Mouse (Mus musculus): ENCODE results near the gene Nckap1l. TPM values are rescaled to one million over a fixed set of nuclear protein-coding genes. Genes with fewer than 3 reads are reported as not detected.

Nckap1l gene
- polyA plus RNA-seq, 2 experiments: 3.9 to 4.5 TPM

GRCm38 (mm10) chr15:103534054-103534620 is 80.5 kb downstream of the Nckap1l start:
- TF ChIP-seq POLR2A (IDR thresholded peaks at IDR 0.05; ENCODE audit: borderline replicate concordance, extremely low read depth, insufficient read depth, insufficient read length): no peak
- Histone ChIP-seq H3K4me1 (ENCODE audit: control insufficient read depth, insufficient read depth, low read length) (peaks cover 6% of the 10 kb centered on the region), H3K27me3 (ENCODE audit: control insufficient read depth, insufficient read depth, low read length) (peaks cover 8% of the 10 kb centered on the region), H3K4me2 (replicated peaks; ENCODE audit: low read depth, low read length, severe bottlenecking) (no peak overlapping the region), H3K36me3 (ENCODE audit: control insufficient read depth, insufficient read depth, low read length) (no peaks in the 10 kb centered on the region), H3K4me3 (replicated peaks; ENCODE audit: low read length) (no peak overlapping the region), H3K9ac (ENCODE audit: low read depth, low read length, severe bottlenecking) (no peak overlapping the region), H3K9me3 (ENCODE audit: control insufficient read depth, low read length) (no peaks in the 10 kb centered on the region), H3K27ac (replicated peaks; ENCODE audit: low read depth, low read length) (no peak overlapping the region)
- no peak for DNase-seq (ENCODE audit: low spot score)
- 82% methylated on average over 7 of the region's 7 CpGs for WGBS
- no peak for ATAC-seq (ENCODE audit: low FRiP score, low read depth)

GRCm38 (mm10) chr15:103535030-103535429 is 81.4 kb downstream of the Nckap1l start:
- no peaks in the 10 kb centered on the region for H3K36me3 ChIP-seq (ENCODE audit: control insufficient read depth, insufficient read depth, low read length)
- no peak overlapping the region for H3K9ac ChIP-seq (ENCODE audit: low read depth, low read length, severe bottlenecking)
- peaks cover 6% of the 10 kb centered on the region for H3K4me1 ChIP-seq (ENCODE audit: control insufficient read depth, insufficient read depth, low read length)
- H3K27me3 ChIP-seq (ENCODE audit: control insufficient read depth, insufficient read depth, low read length): peaks cover 8% of the 10 kb centered on the region
- H3K27ac ChIP-seq (replicated peaks; ENCODE audit: low read depth, low read length): no peak overlapping the region
- DNase-seq (ENCODE audit: low spot score) (no peak), ATAC-seq (ENCODE audit: low FRiP score, low read depth) (no peak)
- H3K4me3 ChIP-seq (replicated peaks; ENCODE audit: low read length): no peak overlapping the region
- TF ChIP-seq POLR2A (IDR thresholded peaks at IDR 0.05; ENCODE audit: borderline replicate concordance, extremely low read depth, insufficient read depth, insufficient read length): no peak
- no peaks in the 10 kb centered on the region for H3K9me3 ChIP-seq (ENCODE audit: control insufficient read depth, low read length)
- H3K4me2 ChIP-seq (replicated peaks; ENCODE audit: low read depth, low read length, severe bottlenecking): no peak overlapping the region
- whole genome bisulfite sequencing: 88% methylated on average over 2 of the region's 2 CpGs

- H3K4me1 ChIP-seq (ENCODE audit: control insufficient read depth, insufficient read depth, low read length): peaks cover 6% of the 10 kb centered on the region
- H3K4me2 ChIP-seq (replicated peaks; ENCODE audit: low read depth, low read length, severe bottlenecking): no peak overlapping the region
- no peak overlapping the region for H3K27ac ChIP-seq (replicated peaks; ENCODE audit: low read depth, low read length)
- no peak overlapping the region for H3K9ac ChIP-seq (ENCODE audit: low read depth, low read length, severe bottlenecking)
- H3K4me3 ChIP-seq (replicated peaks; ENCODE audit: low read length): no peak overlapping the region
- no peaks in the 10 kb centered on the region for H3K36me3 ChIP-seq (ENCODE audit: control insufficient read depth, insufficient read depth, low read length)
- no peak for TF ChIP-seq POLR2A (IDR thresholded peaks at IDR 0.05; ENCODE audit: borderline replicate concordance, extremely low read depth, insufficient read depth, insufficient read length)
- DNase-seq (ENCODE audit: low spot score) (no peak), ATAC-seq (ENCODE audit: low FRiP score, low read depth) (no peak)
- 70% methylated on average over 1 of the region's 1 CpGs for WGBS
- H3K27me3 ChIP-seq (ENCODE audit: control insufficient read depth, insufficient read depth, low read length): peaks cover 8% of the 10 kb centered on the region
- no peaks in the 10 kb centered on the region for H3K9me3 ChIP-seq (ENCODE audit: control insufficient read depth, low read length)
Observed at GRCm38 (mm10) chr15:103535786-103536185, 82.2 kb downstream of the Nckap1l start.

GRCm38 (mm10) chr15:103536456-103536855 is 82.9 kb downstream of the Nckap1l start:
- 0 out of 2 replicates have a peak overlapping the region, but pooled peaks have one; percentile 63 for H3K4me3 ChIP-seq (replicated peaks; ENCODE audit: low read length)

GRCm38 (mm10) chr15:103537011-103537821 is 83.6 kb downstream of the Nckap1l start:
- Histone ChIP-seq H3K36me3 (ENCODE audit: control insufficient read depth, insufficient read depth, low read length) (no peaks in the 10 kb centered on the region), H3K27me3 (ENCODE audit: control insufficient read depth, insufficient read depth, low read length) (peaks cover 8% of the 10 kb centered on the region), H3K4me1 (ENCODE audit: control insufficient read depth, insufficient read depth, low read length) (peaks cover 6% of the 10 kb centered on the region), H3K27ac (replicated peaks; ENCODE audit: low read depth, low read length) (no peak overlapping the region), H3K4me2 (replicated peaks; ENCODE audit: low read depth, low read length, severe bottlenecking) (peak overlapping the region; percentile 96), H3K9me3 (ENCODE audit: control insufficient read depth, low read length) (no peaks in the 10 kb centered on the region), H3K9ac (ENCODE audit: low read depth, low read length, severe bottlenecking) (peak overlapping the region; percentile 62), H3K4me3 (replicated peaks; ENCODE audit: low read length) (peak overlapping the region; percentile 63)
- no peak for DNase-seq (ENCODE audit: low spot score)
- peak; percentile 24 for ATAC-seq (ENCODE audit: low FRiP score, low read depth)
- TF ChIP-seq POLR2A (IDR thresholded peaks at IDR 0.05; ENCODE audit: borderline replicate concordance, extremely low read depth, insufficient read depth, insufficient read length): no peak
- WGBS: 3% methylated on average over 35 of the region's 37 CpGs

More at GRCm38 (mm10) chr15:103536456-103536855, 82.9 kb downstream of the Nckap1l start:
- 23% methylated on average over 2 of the region's 2 CpGs for WGBS
- no peak for TF ChIP-seq POLR2A (IDR thresholded peaks at IDR 0.05; ENCODE audit: borderline replicate concordance, extremely low read depth, insufficient read depth, insufficient read length)
- Histone ChIP-seq H3K4me2 (replicated peaks; ENCODE audit: low read depth, low read length, severe bottlenecking) (peak overlapping the region; percentile 96; the same call in 1 of the 2 replicates), H3K27ac (replicated peaks; ENCODE audit: low read depth, low read length) (no peak overlapping the region), H3K36me3 (ENCODE audit: control insufficient read depth, insufficient read depth, low read length) (no peaks in the 10 kb centered on the region), H3K9ac (ENCODE audit: low read depth, low read length, severe bottlenecking) (no peak overlapping the region), H3K9me3 (ENCODE audit: control insufficient read depth, low read length) (no peaks in the 10 kb centered on the region), H3K4me1 (ENCODE audit: control insufficient read depth, insufficient read depth, low read length) (peaks cover 6% of the 10 kb centered on the region), H3K27me3 (ENCODE audit: control insufficient read depth, insufficient read depth, low read length) (peaks cover 8% of the 10 kb centered on the region)
- ATAC-seq (ENCODE audit: low FRiP score, low read depth): no peak
- no peak for DNase-seq (ENCODE audit: low spot score)

Measured in limb, embryonic 14.5 days (tissue).